Mouse (Mus musculus): ENCODE data around the gene Zbtb1. TPM values are rescaled to one million over a fixed set of nuclear protein-coding genes. Genes with fewer than 3 reads are reported as not detected.

The Zbtb1 gene
- total RNA-seq, 2 experiments from 2014 or later = 6.8 to 7.1 TPM

- intact Hi-C loops (cut with DNase I) = no loop called here
- no peak for TF ChIP-seq CTCF (IDR thresholded peaks at IDR 0.05)
- Histone ChIP-seq H3K4me3 (no peak overlapping the region), H3K27ac (no peak overlapping the region)
- no peak for DNase-seq (ENCODE audit: extremely low spot score in 1 of 2, low spot score in 2 of 2)
Observed at GRCm38 (mm10) chr12:76349680-76350220, 20.3 kb upstream of the Zbtb1 start.

DNA sequence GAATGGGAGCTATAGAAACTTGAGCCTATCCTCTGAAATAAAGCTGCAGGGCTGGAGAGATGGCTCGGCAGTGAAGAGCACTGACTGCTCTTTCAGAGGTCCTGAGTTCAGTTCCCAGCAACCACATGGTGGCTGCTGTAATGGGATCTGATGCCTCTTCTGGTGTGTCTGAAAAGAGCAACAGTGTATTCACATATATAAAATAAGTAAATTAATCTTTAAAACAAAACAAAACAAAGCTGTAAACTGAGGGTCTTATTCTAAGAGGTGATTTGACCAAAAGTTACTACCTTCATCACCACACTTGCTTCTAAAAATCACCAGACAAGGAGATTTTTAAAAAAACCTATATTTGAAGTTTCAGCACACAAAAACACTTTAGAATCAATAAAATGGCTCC lies 9.2 kb upstream of the Zbtb1 start:
- Histone ChIP-seq H3K4me3 (no peak overlapping the region), H3K27ac (no peak overlapping the region)
- TF ChIP-seq CTCF (IDR thresholded peaks at IDR 0.05) = no peak
- DNase-seq (ENCODE audit: extremely low spot score in 1 of 2, low spot score in 2 of 2) = no peak
- intact Hi-C loops (cut with DNase I) = no loop called here

- Histone ChIP-seq H3K27ac (no peak overlapping the region), H3K4me3 (no peak overlapping the region)
- no peak for DNase-seq (ENCODE audit: extremely low spot score in 1 of 2, low spot score in 2 of 2)
- no peak for TF ChIP-seq CTCF (IDR thresholded peaks at IDR 0.05)
- intact Hi-C loops (cut with DNase I) = no loop called here
Observed at GRCm38 (mm10) chr12:76361405-76362302, 8.4 kb upstream of the Zbtb1 start.

- no peak for TF ChIP-seq CTCF (IDR thresholded peaks at IDR 0.05)
- Histone ChIP-seq H3K4me3 (no peak overlapping the region), H3K27ac (no peak overlapping the region)
- intact Hi-C loops (cut with DNase I) = no loop called here
- DNase-seq (ENCODE audit: extremely low spot score in 1 of 2, low spot score in 2 of 2) = no peak
Observed at GRCm38 (mm10) chr12:76362303-76362676, 7.8 kb upstream of the Zbtb1 start.

DNA sequence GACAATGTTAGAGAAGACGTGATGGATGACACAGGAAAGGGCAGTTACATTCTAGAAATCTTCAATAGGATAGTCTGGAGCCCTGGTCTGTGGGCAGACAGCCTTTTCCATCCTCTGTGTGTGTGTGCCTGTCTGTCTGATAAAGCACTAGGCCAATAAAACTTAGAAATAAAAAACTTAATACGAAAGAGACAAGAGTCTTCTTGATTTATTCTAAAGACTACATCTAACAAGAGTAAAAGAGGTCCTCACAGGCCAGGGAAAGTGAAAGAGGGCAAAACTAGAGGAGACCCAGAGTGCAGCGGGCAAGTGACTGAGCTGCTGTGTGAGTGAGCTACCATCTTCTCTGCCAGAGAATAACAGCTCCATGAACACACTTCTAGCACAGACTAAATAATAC lies 3.8 kb upstream of the Zbtb1 start:
- Histone ChIP-seq H3K4me3 (no peak overlapping the region), H3K27ac (no peak overlapping the region)
- intact Hi-C loops (cut with DNase I) = loop anchor here (5.0 kb wide), 1 partner anchor 226 kb away; no protein-coding TSS in a partner anchor
- TF ChIP-seq CTCF (IDR thresholded peaks at IDR 0.05) = no peak
- DNase-seq (ENCODE audit: extremely low spot score in 1 of 2, low spot score in 2 of 2) = no peak

GRCm38 (mm10) chr12:76367096-76367995 lies 2.7 kb upstream of the Zbtb1 start:
- intact Hi-C loops (cut with DNase I) = loop anchor here (5.0 kb wide), 1 partner anchor 225 kb away; no protein-coding TSS in a partner anchor
- H3K27ac ChIP-seq = no peak overlapping the region
- no peak for DNase-seq (ENCODE audit: extremely low spot score in 1 of 2, low spot score in 2 of 2)
- TF ChIP-seq CTCF (IDR thresholded peaks at IDR 0.05) = no peak
- H3K4me3 ChIP-seq = peak overlapping the region; percentile 95

- intact Hi-C loops (cut with DNase I) = loop anchor here (5.0 kb wide), 1 partner anchor 224 kb away; no protein-coding TSS in a partner anchor
- Histone ChIP-seq H3K4me3 (peak overlapping the region; percentile 95), H3K27ac (peak overlapping the region; percentile 98)
- no peak for TF ChIP-seq CTCF (IDR thresholded peaks at IDR 0.05)
- DNase-seq (ENCODE audit: extremely low spot score in 1 of 2, low spot score in 2 of 2) = no peak
Observed at GRCm38 (mm10) chr12:76368201-76368789, 1.8 kb upstream of the Zbtb1 start.

- no peak for DNase-seq (ENCODE audit: extremely low spot score in 1 of 2, low spot score in 2 of 2)
- no peak for TF ChIP-seq CTCF (IDR thresholded peaks at IDR 0.05)
- Histone ChIP-seq H3K4me3 (peak overlapping the region; percentile 95), H3K27ac (peak overlapping the region; percentile 98)
- intact Hi-C loops (cut with DNase I) = loop anchor here (5.0 kb wide), 1 partner anchor 224 kb away; no protein-coding TSS in a partner anchor
Observed at GRCm38 (mm10) chr12:76368790-76369205, 1.3 kb upstream of the Zbtb1 start.

GRCm38 (mm10) chr12:76369206-76369977 lies 674 bp upstream of the Zbtb1 start, which contains the start of gene Zbtb25:
Gene Zbtb25 (minus strand): TSS chr12:76369602.
- no peak for TF ChIP-seq CTCF (IDR thresholded peaks at IDR 0.05)
- peak; percentile 91 to 94 for DNase-seq (ENCODE audit: extremely low spot score in 1 of 2, low spot score in 2 of 2)
- peak within 1 kb of the TSS; percentile 98 for H3K27ac ChIP-seq
- peak within 1 kb of the TSS; percentile 95 for H3K4me3 ChIP-seq
- intact Hi-C loops (cut with DNase I) = loop anchor here (5.0 kb wide), 1 partner anchor 223 kb away; no protein-coding TSS in a partner anchor

GRCm38 (mm10) chr12:76370831-76371571 lies 935 bp downstream of the Zbtb1 start:
- intact Hi-C loops (cut with DNase I) = loop anchor here (1.0 to 5.0 kb wide), 5 partner anchors 33 to 591 kb away; partner anchors contain the start of genes Hspa2 and Max
- H3K27ac ChIP-seq = peak overlapping the region; percentile 98
- no peak; the same call in 1 of the 2 replicates for TF ChIP-seq CTCF (IDR thresholded peaks at IDR 0.05)
- peak overlapping the region; percentile 95 for H3K4me3 ChIP-seq
- peak; percentile 58 to 68 for DNase-seq (ENCODE audit: extremely low spot score in 1 of 2, low spot score in 2 of 2)

All from left cerebral cortex, adult 2 months (tissue).